Mouse (Mus musculus) kidney, embryonic 16.5 days (tissue): ENCODE measurements around the gene Zmat5. TPM values are rescaled to one million over a fixed set of nuclear protein-coding genes. Genes with fewer than 3 reads are reported as not detected.
A peak's percentile ranks its signal among the peaks of the same experiment; 100 is the strongest.

Experiments used
- ATAC-seq: fragments of 200-750 bp; cut with Nextera tagmentation; 2 replicates; pipeline ENCODE4 v1.8.0; 2017; ENCODE audit warnings: moderate TSS enrichment; ENCODE audit not compliant: low FRiP score, low TSS enrichment
- H3K27ac ChIP-seq: fragments of 300-500 bp; sonication (generic); 2 replicates; pipeline ENCODE4 v1.5.1; 2014; ENCODE audit warnings: low read length
- H3K27me3 ChIP-seq: fragments of 300-500 bp; sonication (generic); 2 replicates; pipeline ENCODE4 v1.6.1; 2014; ENCODE audit warnings: low read length, control low read depth, mixed read lengths; ENCODE audit not compliant: insufficient read depth
- H3K36me3 ChIP-seq: fragments of 300-500 bp; sonication (generic); 2 replicates; pipeline ENCODE4 v1.6.1; 2014; ENCODE audit warnings: low read length, control low read depth, mixed read lengths; ENCODE audit not compliant: insufficient read depth
- H3K4me1 ChIP-seq: fragments of 300-500 bp; sonication (generic); 2 replicates; pipeline ENCODE4 v1.6.1; 2014; ENCODE audit warnings: low read length, control low read depth, mixed read lengths; ENCODE audit not compliant: insufficient read depth
- H3K4me2 ChIP-seq: fragments of 300-500 bp; sonication (generic); replicated peaks from 2 replicates; pipeline ENCODE4 v1.6.1; 2014; ENCODE audit warnings: low read depth, low read length
- H3K4me3 ChIP-seq: fragments of 300-500 bp; sonication (generic); 2 replicates; pipeline ENCODE4 v1.5.1; 2014; ENCODE audit warnings: mild to moderate bottlenecking, low read length
- H3K9ac ChIP-seq: fragments of 300-500 bp; sonication (generic); replicated peaks from 2 replicates; pipeline ENCODE4 v1.6.1; 2014; ENCODE audit warnings: low read length
- H3K9me3 ChIP-seq: fragments of 300-500 bp; sonication (generic); 2 replicates; pipeline ENCODE4 v1.6.1; 2016; ENCODE audit warnings: low read length, control low read depth
- whole genome bisulfite sequencing: fragments of 180-500 bp; shearing (Covaris S2); extraction: QIAGEN DNeasy Blood & Tissue Kit; methylation state at CpG from one replicate; pipeline ENCODE4 v1.1.7; 2014; 5-methylcytosine and 5-hydroxymethylcytosine counted together
- polyA plus RNA-seq: library from polyadenylated mRNA; unstranded; fragments of >200 nt; fragmentation: Nextera tagmentation; extraction: Ambion mirVana; gene quantifications from 2 replicates; pipeline ENCODE4 v1.2.1, GENCODE M21; 2015

The Zmat5 gene
- polyA plus RNA-seq, 1 experiment from 2014 or later, result 71.8 TPM

DNA sequence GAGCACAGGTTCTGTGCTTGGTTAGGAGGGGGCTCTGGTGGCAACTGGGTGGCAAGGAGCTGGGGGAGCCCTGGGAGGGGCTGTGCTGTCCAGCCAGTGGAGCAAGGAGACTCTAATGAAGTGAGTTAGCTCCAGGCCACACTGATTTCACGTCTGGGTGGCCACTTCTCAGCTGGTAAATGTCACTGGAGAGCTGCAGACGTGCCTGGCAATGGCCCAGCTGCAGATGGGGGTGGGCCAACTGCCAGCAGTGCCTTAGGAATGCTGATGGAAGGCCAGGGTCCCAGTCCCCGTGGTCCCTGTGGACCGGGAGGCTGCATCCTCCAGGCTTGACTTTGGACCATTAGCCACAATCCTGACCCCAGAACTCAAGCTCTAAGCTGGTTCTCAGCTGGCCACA is 56.0 kb downstream of the Zmat5 start:
- WGBS, result 17% methylated on average over 4 of the region's 4 CpGs
- peak; percentile 42; the same call in 1 of the 2 replicates for ATAC-seq
- H3K36me3 ChIP-seq, result no peaks in the 10 kb centered on the region
- H3K27me3 ChIP-seq, result peaks cover 15% of the 10 kb centered on the region; the same call in 1 of the 2 replicates
- H3K4me3 ChIP-seq, result no peak overlapping the region
- H3K9me3 ChIP-seq, result no peaks in the 10 kb centered on the region
- H3K4me2 ChIP-seq, result no peak overlapping the region
- no peak overlapping the region for H3K9ac ChIP-seq
- no peak overlapping the region for H3K27ac ChIP-seq
- H3K4me1 ChIP-seq, result peaks cover 9% of the 10 kb centered on the region

DNA sequence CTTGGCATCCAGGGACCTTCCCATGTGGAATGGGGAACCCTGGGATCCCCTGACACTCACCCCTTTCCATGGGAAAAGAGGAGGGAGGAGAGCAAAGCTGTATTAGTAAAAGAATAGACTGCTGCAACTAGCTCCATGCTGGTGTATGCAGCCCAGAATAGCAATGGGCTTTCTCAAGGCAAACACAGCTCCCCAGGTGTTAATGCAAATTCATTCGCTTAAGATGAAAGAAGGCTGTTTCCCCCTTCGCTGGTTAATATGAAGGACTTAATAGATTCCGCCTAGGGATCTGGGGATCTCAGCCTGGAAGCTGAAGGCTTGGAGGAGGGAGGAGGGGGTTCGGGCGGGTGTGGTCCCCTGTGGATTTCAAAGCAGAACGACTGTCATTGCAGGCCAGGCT is 57.5 kb downstream of the Zmat5 start:
- WGBS, result 20% methylated on average over 6 of the region's 6 CpGs
- ATAC-seq, result no peak
- H3K4me1 ChIP-seq, result peaks cover 9% of the 10 kb centered on the region
- H3K27me3 ChIP-seq, result peaks cover 15% of the 10 kb centered on the region; the same call in 1 of the 2 replicates
- no peak overlapping the region for H3K4me3 ChIP-seq
- no peaks in the 10 kb centered on the region for H3K9me3 ChIP-seq
- no peaks in the 10 kb centered on the region for H3K36me3 ChIP-seq
- no peak overlapping the region for H3K4me2 ChIP-seq
- no peak overlapping the region for H3K9ac ChIP-seq
- H3K27ac ChIP-seq, result no peak overlapping the region

GRCm38 (mm10) chr11:4762511-4762910 is 58.0 kb downstream of the Zmat5 start:
- Histone ChIP-seq H3K9ac (no peak overlapping the region), H3K36me3 (no peaks in the 10 kb centered on the region; the same call in 1 of the 2 replicates), H3K9me3 (no peaks in the 10 kb centered on the region), H3K27me3 (peaks cover 15% of the 10 kb centered on the region; the same call in 1 of the 2 replicates), H3K4me1 (peaks cover 9% of the 10 kb centered on the region), H3K4me3 (no peak overlapping the region), H3K4me2 (no peak overlapping the region), H3K27ac (no peak overlapping the region)
- ATAC-seq, result no peak
- 27% methylated on average over 2 of the region's 2 CpGs for whole genome bisulfite sequencing

GRCm38 (mm10) chr11:4763631-4764030 is 59.2 kb downstream of the Zmat5 start:
- ATAC-seq, result no peak

DNA sequence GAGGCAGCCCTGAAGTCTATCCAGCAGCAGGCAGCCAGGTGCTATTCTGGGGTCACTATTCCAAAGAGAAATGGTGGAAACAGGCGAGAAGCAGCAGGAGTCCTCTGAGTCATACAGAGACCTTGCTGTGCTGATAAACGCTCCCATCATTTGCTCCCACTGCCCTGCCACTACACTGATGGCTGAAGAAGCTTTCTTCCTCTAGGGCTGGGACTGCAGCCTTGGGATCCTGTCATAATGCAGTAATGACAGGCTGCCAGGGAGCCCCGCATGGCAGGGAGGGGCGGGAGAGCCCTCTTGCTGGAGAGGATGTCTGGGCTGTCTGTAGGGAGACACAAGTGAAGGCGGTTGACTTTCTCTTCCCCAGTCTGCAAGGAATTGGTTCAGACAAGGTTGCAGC is 60.0 kb downstream of the Zmat5 start:
- no peak overlapping the region for H3K9ac ChIP-seq
- H3K27ac ChIP-seq, result no peak overlapping the region
- ATAC-seq, result no peak
- H3K4me2 ChIP-seq, result no peak overlapping the region
- H3K4me3 ChIP-seq, result no peak overlapping the region
- peaks cover 15% of the 10 kb centered on the region; the same call in 1 of the 2 replicates for H3K27me3 ChIP-seq
- H3K36me3 ChIP-seq, result peaks cover 5% of the 10 kb centered on the region
- WGBS, result 63% methylated on average over 5 of the region's 5 CpGs
- H3K4me1 ChIP-seq, result peaks cover 9% of the 10 kb centered on the region
- H3K9me3 ChIP-seq, result no peaks in the 10 kb centered on the region

More at GRCm38 (mm10) chr11:4763631-4764030, 59.2 kb downstream of the Zmat5 start:
- Histone ChIP-seq H3K27ac (no peak overlapping the region), H3K36me3 (peaks cover 4% of the 10 kb centered on the region), H3K4me1 (peaks cover 9% of the 10 kb centered on the region), H3K4me3 (no peak overlapping the region), H3K4me2 (no peak overlapping the region), H3K9me3 (no peaks in the 10 kb centered on the region), H3K27me3 (peaks cover 15% of the 10 kb centered on the region; the same call in 1 of the 2 replicates), H3K9ac (no peak overlapping the region)
- 19% methylated on average over 5 of the region's 5 CpGs for WGBS

- Histone ChIP-seq H3K36me3 (peaks cover 9% of the 10 kb centered on the region), H3K4me1 (no peaks in the 10 kb centered on the region), H3K27me3 (0 out of 2 replicates have a peak, but pooled peaks cover under 1% of the 10 kb centered on the region), H3K4me3 (no peak overlapping the region), H3K27ac (no peak overlapping the region), H3K9me3 (no peaks in the 10 kb centered on the region), H3K9ac (no peak overlapping the region), H3K4me2 (no peak overlapping the region)
- 86% methylated on average over 4 of the region's 4 CpGs for WGBS
- no peak for ATAC-seq
Measured at GRCm38 (mm10) chr11:4768399-4768798, 63.9 kb downstream of the Zmat5 start.

GRCm38 (mm10) chr11:4769293-4769692 is 64.8 kb downstream of the Zmat5 start:
- no peaks in the 10 kb centered on the region for H3K27me3 ChIP-seq
- H3K9me3 ChIP-seq, result no peaks in the 10 kb centered on the region
- H3K36me3 ChIP-seq, result peaks cover 9% of the 10 kb centered on the region
- H3K4me3 ChIP-seq, result no peak overlapping the region
- H3K27ac ChIP-seq, result no peak overlapping the region
- no peak overlapping the region for H3K4me2 ChIP-seq
- H3K4me1 ChIP-seq, result no peaks in the 10 kb centered on the region
- WGBS, result 78% methylated on average over 7 of the region's 7 CpGs
- no peak overlapping the region for H3K9ac ChIP-seq
- no peak for ATAC-seq

DNA sequence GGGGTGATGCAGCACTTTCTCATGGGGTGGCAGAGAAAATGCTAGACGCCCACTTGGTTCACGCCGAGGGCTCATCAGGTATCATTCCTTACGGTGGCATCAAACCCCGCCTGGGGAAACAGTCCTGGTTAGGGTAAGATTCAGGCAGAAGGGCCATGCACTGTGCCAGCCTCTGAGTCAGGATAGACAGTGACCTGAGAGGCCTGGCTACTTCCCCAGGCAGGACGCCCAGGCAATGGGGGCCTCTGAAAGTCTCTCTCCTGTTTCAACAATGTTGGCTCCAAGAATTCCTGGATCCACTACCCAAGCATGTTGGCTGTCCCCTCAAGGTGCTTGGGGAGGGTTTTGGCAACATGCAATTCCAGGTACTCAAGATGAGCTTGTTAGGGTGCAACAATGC is 65.4 kb downstream of the Zmat5 start:
- Histone ChIP-seq H3K4me1 (no peaks in the 10 kb centered on the region), H3K4me2 (no peak overlapping the region), H3K27me3 (no peaks in the 10 kb centered on the region), H3K9me3 (no peaks in the 10 kb centered on the region), H3K9ac (no peak overlapping the region), H3K4me3 (no peak overlapping the region), H3K27ac (no peak overlapping the region), H3K36me3 (peaks cover 9% of the 10 kb centered on the region)
- no peak for ATAC-seq
- 93% methylated on average over 6 of the region's 6 CpGs for WGBS

DNA sequence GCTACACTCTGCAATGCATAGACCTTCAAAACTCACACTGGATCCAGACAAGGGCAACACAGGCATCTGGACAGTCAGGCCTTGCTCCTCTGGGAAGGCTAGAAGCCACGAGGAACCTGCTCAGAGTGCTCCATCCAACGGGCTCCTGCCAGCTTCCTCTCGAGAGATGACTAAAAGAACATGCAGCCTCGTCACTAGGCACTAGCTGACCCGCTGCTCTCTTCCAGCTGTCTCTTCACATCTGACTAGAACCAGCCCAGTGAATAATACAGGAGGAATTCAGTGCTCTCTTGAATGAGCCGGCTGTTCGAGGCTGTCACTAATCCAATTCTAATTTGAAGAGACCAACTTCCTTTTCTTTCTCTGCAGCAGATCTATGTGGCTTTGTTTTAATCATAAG is 67.3 kb downstream of the Zmat5 start:
- H3K36me3 ChIP-seq, result peaks cover 10% of the 10 kb centered on the region
- WGBS, result 83% methylated on average over 7 of the region's 7 CpGs

DNA sequence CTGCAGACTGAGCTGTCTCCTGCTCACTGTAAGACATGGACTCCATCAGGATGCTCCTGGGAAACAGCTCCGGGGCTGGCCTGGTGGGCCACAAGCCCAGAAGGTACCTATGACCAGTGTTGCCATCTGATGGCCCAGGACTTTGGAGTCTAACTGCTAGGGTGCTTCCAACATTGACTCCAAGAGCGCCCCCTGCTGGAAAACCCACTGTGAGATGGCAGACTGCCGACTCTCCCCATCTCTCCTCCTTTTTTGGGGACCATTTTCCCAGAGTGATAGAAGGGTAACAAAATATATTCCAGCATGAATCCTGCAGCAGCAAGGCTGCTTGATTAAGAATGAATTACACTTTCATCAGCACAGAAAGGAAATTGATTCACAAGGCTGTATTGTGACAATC is 68.4 kb downstream of the Zmat5 start:
- WGBS, result 36% methylated on average over 3 of the region's 3 CpGs
- H3K4me3 ChIP-seq, result no peak overlapping the region

More for the DNA sequence above, 67.3 kb downstream of the Zmat5 start:
- ATAC-seq, result no peak
- Histone ChIP-seq H3K27me3 (no peaks in the 10 kb centered on the region), H3K9ac (no peak overlapping the region), H3K4me2 (no peak overlapping the region), H3K27ac (no peak overlapping the region), H3K4me1 (no peaks in the 10 kb centered on the region), H3K4me3 (no peak overlapping the region), H3K9me3 (no peaks in the 10 kb centered on the region)

More for the DNA sequence above, 68.4 kb downstream of the Zmat5 start:
- no peaks in the 10 kb centered on the region for H3K27me3 ChIP-seq
- ATAC-seq, result no peak
- H3K27ac ChIP-seq, result no peak overlapping the region
- H3K9ac ChIP-seq, result no peak overlapping the region
- peaks cover 17% of the 10 kb centered on the region; the same call in 1 of the 2 replicates for H3K36me3 ChIP-seq
- H3K4me1 ChIP-seq, result no peaks in the 10 kb centered on the region
- H3K4me2 ChIP-seq, result no peak overlapping the region
- H3K9me3 ChIP-seq, result no peaks in the 10 kb centered on the region
